Mouse (Mus musculus) small intestine, adult 2 months (tissue): ENCODE measurements around the gene Atp6v0a4.

Experiments
- CTCF ChIP-seq: fragments of 200-500 bp; IDR thresholded peaks from 2 replicates; pipeline ENCODE4 v1.5.1; 2012; ENCODE audit warnings: low read depth, mild to moderate bottlenecking, control low read depth, inconsistent platforms, low read length, moderate library complexity, mixed read lengths; ENCODE audit not compliant: insufficient replicate concordance, insufficient read length; ENCODE audit errors: extremely low read depth
- POLR2A ChIP-seq: fragments of 200-500 bp; IDR thresholded peaks from 2 replicates; pipeline ENCODE4 v1.6.1; 2012; ENCODE audit warnings: low read depth, mild to moderate bottlenecking, control low read depth, inconsistent platforms, low read length, moderate library complexity

GRCm38 (mm10) chr6:38152305-38152704 is 27.9 kb upstream of the Atp6v0a4 start:
- no peak for TF ChIP-seq POLR2A
- TF ChIP-seq CTCF, result no peak
